Mouse (Mus musculus) kidney, adult 2 months (tissue): ENCODE data around the gene Arhgef18.

Experiments used
- CTCF ChIP-seq: fragments of 200-500 bp; conservative IDR thresholded peaks from 2 replicates; pipeline ENCODE4 v1.5.1; 2011; ENCODE audit warnings: low read depth, mild to moderate bottlenecking, control low read depth, low read length, moderate library complexity, mixed read lengths; ENCODE audit not compliant: insufficient read depth, insufficient read length
- POLR2A ChIP-seq: fragments of 200-500 bp; IDR thresholded peaks from one replicate; pipeline ENCODE4 v1.6.1; 2011; ENCODE audit warnings: low read depth, low read length, control low read depth

- TF ChIP-seq CTCF = no peak
- TF ChIP-seq POLR2A = no peak
These were observed 2.4 kb downstream of the Arhgef18 start for GRCm38 (mm10) chr8:3395246-3395645.
